Mouse (Mus musculus) cortical plate, adult 2 months (tissue): Measurements from ENCODE around the gene a.

ENCODE experiments used
- CTCF ChIP-seq: fragments of 200-500 bp; IDR thresholded peaks from 2 replicates; pipeline ENCODE4 v1.5.1; 2011; ENCODE audit warnings: mild to moderate bottlenecking, control low read depth, low read length; ENCODE audit not compliant: insufficient read depth; ENCODE audit errors: extremely low read depth
- POLR2A ChIP-seq: fragments of 200-500 bp; IDR thresholded peaks from 2 replicates; pipeline ENCODE4 v1.6.1; 2011; ENCODE audit warnings: mild to moderate bottlenecking, low read length, control low read depth; ENCODE audit not compliant: insufficient read depth; ENCODE audit errors: extremely low read depth

DNA sequence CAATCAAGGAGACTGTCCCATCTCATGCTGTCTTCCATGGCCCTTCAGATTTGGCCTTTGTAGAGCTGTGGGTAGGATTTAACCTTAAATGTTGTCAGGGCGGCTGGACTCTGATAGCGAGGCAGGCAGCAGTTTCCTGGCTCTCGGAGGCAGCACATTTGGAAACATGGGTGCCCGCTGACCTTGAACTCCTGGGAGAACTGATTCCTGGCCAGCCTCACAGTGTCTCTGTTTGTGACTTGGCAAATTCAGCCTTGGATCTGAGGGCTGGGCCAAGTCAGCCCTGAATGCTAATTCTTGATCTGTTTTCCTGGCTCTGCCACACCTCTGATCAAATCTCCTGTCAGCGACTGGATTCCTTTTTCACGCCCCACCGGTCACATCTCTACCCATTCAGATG lies 14.7 kb upstream of the a start:
- TF ChIP-seq POLR2A (no peak), CTCF (no peak)
